In the genomic region with DNA sequence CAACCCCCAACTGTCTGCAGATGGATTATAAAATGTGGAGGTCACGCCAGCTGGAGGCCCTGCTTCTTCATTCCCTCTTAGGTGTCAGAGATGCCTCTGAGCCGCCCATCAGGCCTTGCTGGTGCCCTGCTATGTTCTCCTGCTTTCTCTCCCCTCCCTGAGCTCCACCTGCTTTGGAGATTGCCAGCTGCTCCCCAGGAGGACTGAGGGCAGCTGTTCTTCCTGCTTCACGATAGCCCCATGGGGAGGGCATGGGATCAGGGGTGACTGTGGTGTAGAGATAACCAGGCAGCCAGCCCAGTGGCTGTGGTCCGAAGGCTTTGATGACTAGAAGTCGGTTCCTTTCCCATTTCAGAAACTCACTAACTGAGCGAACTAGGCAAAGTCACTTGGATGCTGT, we compare ENCODE assay signal across 1 mouse cellular context.
TF ChIP-seq lines count a peak whose summit lies in the region.

No protein-coding gene starts in this region.

TF ChIP-seq in MEL, 35 proteins besides CTCF, POLR2A, EP300 and RAD21 (continued from another document):
- peak; percentile 38; the same call in 1 of the 2 replicates for TF ChIP-seq NELFE (IDR thresholded peaks at IDR 0.05; ENCODE audit: low read depth, low read length)
- 0 out of 2 replicates have a peak, but pooled peaks have one; percentile 44 for TF ChIP-seq MXI1 (IDR thresholded peaks at IDR 0.05; ENCODE audit: low read depth, low read length)
- peak; percentile 57 for TF ChIP-seq MAX (IDR thresholded peaks at IDR 0.05; ENCODE audit: low read length)
- no peak for TF ChIP-seq JUND (IDR thresholded peaks at IDR 0.05; ENCODE audit: low read depth, low read length)
- TF ChIP-seq USF1 (IDR thresholded peaks at IDR 0.05; ENCODE audit: low read depth, low read length), result 0 out of 2 replicates have a peak, but pooled peaks have one; percentile 20
- TF ChIP-seq MYC (IDR thresholded peaks at IDR 0.05; ENCODE audit: low read depth, low read length), result peak; percentile 54; the same call in 1 of the 2 replicates
- TF ChIP-seq TCF12 (IDR thresholded peaks at IDR 0.05; ENCODE audit: low read depth, low read length), result peak; percentile 99
- no peak for TF ChIP-seq E2F4 (IDR thresholded peaks at IDR 0.05; ENCODE audit: borderline replicate concordance, low read depth, low read length)
- peak; percentile 46; the same call in 1 of the 2 replicates for TF ChIP-seq KAT2A (conservative IDR thresholded peaks at IDR 0.05; ENCODE audit: low read depth, low read length)
- 0 out of 2 replicates have a peak, but pooled peaks have one; percentile 13 for TF ChIP-seq HCFC1 (IDR thresholded peaks at IDR 0.05; ENCODE audit: low read depth, low read length)
- TF ChIP-seq TBP (IDR thresholded peaks at IDR 0.05; ENCODE audit: low read depth, low read length), result 0 out of 2 replicates have a peak, but pooled peaks have one; percentile 31
- TF ChIP-seq SIN3A (IDR thresholded peaks at IDR 0.05; ENCODE audit: low read length), result peak; percentile 83
- 0 out of 2 replicates have a peak, but pooled peaks have one; percentile 9 for TF ChIP-seq NRF1 (IDR thresholded peaks at IDR 0.05; ENCODE audit: insufficient read depth, low read depth, low read length, poor library complexity, severe bottlenecking)
- TF ChIP-seq CHD1 (IDR thresholded peaks at IDR 0.05; ENCODE audit: low read depth, low read length), result no peak
- TF ChIP-seq ZKSCAN1 (IDR thresholded peaks at IDR 0.05; ENCODE audit: low read depth, low read length), result no peak
- peak; percentile 58; the same call in 1 of the 2 replicates for TF ChIP-seq MEF2A (IDR thresholded peaks at IDR 0.05; ENCODE audit: extremely low read depth, insufficient replicate concordance, low read depth, low read length, poor library complexity, severe bottlenecking)
- TF ChIP-seq MAZ (IDR thresholded peaks at IDR 0.05; ENCODE audit: low read depth, low read length), result peak; percentile 80
- TF ChIP-seq POLR2AphosphoS5 (IDR thresholded peaks at IDR 0.05; ENCODE audit: borderline replicate concordance, low read depth, low read length), result no peak
- TF ChIP-seq ZMIZ1 (IDR thresholded peaks at IDR 0.05; ENCODE audit: low read depth, low read length), result peak; percentile 46; the same call in 1 of the 2 replicates
- TF ChIP-seq RCOR1 (IDR thresholded peaks at IDR 0.05; ENCODE audit: low read depth, low read length), result peak; percentile 70
- TF ChIP-seq ELF1 (IDR thresholded peaks at IDR 0.05; ENCODE audit: low read depth, low read length), result peak; percentile 68
- no peak for TF ChIP-seq SMC3 (IDR thresholded peaks at IDR 0.05; ENCODE audit: low read depth, low read length)
- no peak for TF ChIP-seq ZNF384 (IDR thresholded peaks at IDR 0.05; ENCODE audit: low read depth, low read length)
